Mouse (Mus musculus) E14TG2a.4 (cell line): ENCODE results near the gene Acin1.

Source experiments
- CTCF ChIP-seq: conservative IDR thresholded peaks from 2 replicates; pipeline ENCODE4 v1.5.1; 2014; ENCODE audit warnings: low read length
- POU5F1 ChIP-seq: IDR thresholded peaks from 2 replicates; pipeline ENCODE4 v1.6.1; 2014; ENCODE audit warnings: low read length, borderline replicate concordance

DNA sequence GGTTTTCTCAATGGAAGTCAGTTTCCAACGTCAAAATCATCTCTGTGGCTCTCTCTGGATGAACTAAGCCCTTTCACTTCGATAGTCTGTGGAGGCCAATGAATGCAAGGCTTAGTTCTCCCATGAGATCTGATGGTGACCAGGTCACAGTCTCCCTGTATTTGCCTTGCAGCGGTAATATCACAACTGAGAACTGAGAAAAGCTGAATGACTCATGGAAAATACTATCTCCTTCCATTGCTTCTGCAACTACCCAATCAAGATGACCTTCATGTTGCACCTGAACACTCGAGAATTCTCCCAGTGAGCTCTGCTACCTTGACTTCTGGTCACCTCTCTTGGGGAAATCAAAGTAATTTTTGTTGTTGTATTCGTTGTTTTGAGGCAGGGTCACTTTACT, 40.8 kb upstream of the Acin1 start:
- no peak for TF ChIP-seq CTCF
- no peak for TF ChIP-seq POU5F1
